Mouse (Mus musculus) embryonic stem cell, embryonic (primary cell): ENCODE results near the gene Klrg1.

Experiments
- CTCF ChIA-PET, 4 experiments: fragments of 300-600 bp in 2 of 4; fragments of 350-600 bp in 2 of 4; sonication (Branson Sonifier 250); formaldehyde crosslinking; loops; one replicate each; lab custom pipeline; 2022; ENCODE audit warnings: inconsistent platforms in 2 of 4; lab: Charles Lee
- POLR2A ChIA-PET, 4 experiments: fragments of 300-600 bp in 2 of 4; fragments of 350-600 bp in 2 of 4; sonication (Branson Sonifier 250); formaldehyde crosslinking; loops; one replicate each; lab custom pipeline; 2022; ENCODE audit warnings: antibody characterized with exemption in 4 of 4, inconsistent platforms in 1 of 4; lab: Charles Lee

Gene Klrg1

DNA sequence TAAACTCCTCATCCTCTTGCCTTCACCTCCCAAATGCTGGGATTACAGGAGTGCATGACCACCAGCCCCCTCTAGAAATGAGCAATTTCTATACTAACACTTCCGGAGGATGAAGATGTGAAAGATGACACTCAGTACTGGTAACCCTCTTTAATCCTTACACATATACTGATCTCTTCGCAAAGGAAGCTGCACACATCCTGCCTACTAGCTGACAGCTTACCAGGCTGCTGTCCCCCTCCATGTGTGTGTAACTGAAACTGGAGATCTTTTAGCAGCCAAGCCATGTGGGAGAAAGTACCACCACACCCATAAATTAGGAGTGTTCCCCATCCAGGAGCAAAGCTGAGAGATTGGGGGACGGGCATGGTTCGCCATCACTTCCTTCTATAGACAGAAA lies 13.5 kb downstream of the Klrg1 start:
- ChIA-PET CTCF (no interaction called here), POLR2A (no interaction called here)

DNA sequence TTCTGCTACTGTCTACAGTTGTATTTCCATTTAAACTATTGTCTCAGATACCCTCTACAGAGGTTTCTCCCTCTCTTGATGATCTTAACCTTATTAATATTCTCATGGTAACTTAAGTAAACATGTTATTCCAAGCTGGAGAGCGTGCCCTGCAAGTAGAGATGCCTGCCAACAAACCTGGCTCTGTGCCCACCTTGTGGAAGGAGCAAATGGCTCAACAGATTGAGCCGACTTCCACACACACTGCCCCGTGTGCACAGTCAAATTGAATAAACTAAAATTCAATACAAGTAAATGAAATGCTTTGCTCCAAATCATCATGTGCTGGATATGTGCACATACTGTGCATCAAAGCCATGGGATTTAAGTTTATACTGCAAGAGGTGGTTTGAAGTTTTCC lies 14.1 kb downstream of the Klrg1 start:
- ChIA-PET CTCF (no interaction called here), POLR2A (no interaction called here)

- CTCF ChIA-PET = interaction anchor here in 2 of 4 experiments (0.5 to 1.0 kb wide), 2 partner anchors 294 to 364 kb away, joined by 3 to 5 read pairs; partner anchors contain the start of gene Dppa3 (in 1 of the 2)
- POLR2A ChIA-PET = no interaction called here
These were observed 20.1 kb downstream of the Klrg1 start for GRCm38 (mm10) chr6:122262543-122262942.

DNA sequence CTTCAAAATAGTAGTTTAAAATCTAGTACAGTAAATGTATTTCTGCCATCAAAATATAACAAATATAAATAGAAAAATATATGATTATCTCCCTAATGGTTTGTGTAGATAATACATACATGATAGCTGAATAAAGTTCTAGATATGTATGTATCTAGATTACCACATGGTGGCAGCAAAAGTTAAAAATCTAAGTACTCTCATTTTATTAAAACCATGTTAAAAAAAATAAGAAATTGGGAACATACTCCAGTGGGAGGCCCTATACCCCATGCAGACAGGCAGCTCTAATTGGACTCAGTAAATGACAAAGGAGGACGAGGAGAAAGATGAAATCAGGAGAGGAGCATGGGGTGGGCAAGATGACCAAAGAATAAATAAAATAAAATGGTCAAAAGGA lies 30.5 kb downstream of the Klrg1 start:
- POLR2A ChIA-PET = no interaction called here

DNA sequence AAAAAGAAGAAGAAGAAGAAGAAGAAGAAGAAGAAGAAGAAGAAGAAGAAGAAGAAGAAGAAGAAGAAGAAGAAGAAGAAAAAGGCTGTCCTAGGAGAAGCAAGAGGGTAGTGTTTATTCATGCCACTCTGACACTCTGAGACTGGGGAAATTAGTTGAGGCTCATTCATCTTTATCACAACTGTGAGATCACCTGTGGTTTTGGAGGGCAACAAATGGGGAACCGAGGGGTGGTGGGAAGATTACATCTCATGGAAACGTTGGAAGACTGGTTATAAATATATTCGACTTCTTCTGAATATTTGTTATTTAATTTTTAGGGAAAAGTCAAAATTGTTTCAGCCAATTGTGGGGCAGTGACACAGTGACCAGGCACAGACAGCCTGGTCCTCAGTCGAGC lies 32.6 kb downstream of the Klrg1 start:
- CTCF ChIA-PET = interaction anchor here in 1 of 4 experiments (0.5 kb wide), 1 partner anchor 153 kb away, joined by 3 read pairs; no protein-coding TSS in a partner anchor
- POLR2A ChIA-PET = no interaction called here

More for the DNA sequence above, 30.5 kb downstream of the Klrg1 start:
- CTCF ChIA-PET = interaction anchor here in 2 of 4 experiments (0.5 to 0.7 kb wide), 2 partner anchors 55 to 139 kb away, joined by 3 to 4 read pairs; no protein-coding TSS in a partner anchor
